Mouse (Mus musculus) kidney, adult 2 months (tissue): ENCODE measurements around the gene G3bp2.

Experiments
- CTCF ChIP-seq: fragments of 200-500 bp; conservative IDR thresholded peaks from 2 replicates; pipeline ENCODE4 v1.5.1; 2011; ENCODE audit warnings: low read depth, mild to moderate bottlenecking, control low read depth, low read length, moderate library complexity, mixed read lengths; ENCODE audit not compliant: insufficient read depth, insufficient read length
- POLR2A ChIP-seq: fragments of 200-500 bp; IDR thresholded peaks from one replicate; pipeline ENCODE4 v1.6.1; 2011; ENCODE audit warnings: low read depth, low read length, control low read depth

GRCm38 (mm10) chr5:92078751-92079150, 4.8 kb downstream of the G3bp2 start:
- TF ChIP-seq CTCF, result no peak
- TF ChIP-seq POLR2A, result no peak
